Mouse (Mus musculus) kidney, embryonic 16.5 days (tissue): ENCODE measurements around the gene Thada. TPM values are rescaled to one million over a fixed set of nuclear protein-coding genes. Genes with fewer than 3 reads are reported as not detected.

Source experiments
- ATAC-seq: fragments of 200-750 bp; cut with Nextera tagmentation; 2 replicates; pipeline ENCODE4 v1.8.0; 2017; ENCODE audit warnings: moderate TSS enrichment; ENCODE audit not compliant: low FRiP score, low TSS enrichment
- H3K27ac ChIP-seq: fragments of 300-500 bp; sonication (generic); 2 replicates; pipeline ENCODE4 v1.5.1; 2014; ENCODE audit warnings: low read length
- H3K27me3 ChIP-seq: fragments of 300-500 bp; sonication (generic); 2 replicates; pipeline ENCODE4 v1.6.1; 2014; ENCODE audit warnings: low read length, control low read depth, mixed read lengths; ENCODE audit not compliant: insufficient read depth
- H3K36me3 ChIP-seq: fragments of 300-500 bp; sonication (generic); 2 replicates; pipeline ENCODE4 v1.6.1; 2014; ENCODE audit warnings: low read length, control low read depth, mixed read lengths; ENCODE audit not compliant: insufficient read depth
- H3K4me1 ChIP-seq: fragments of 300-500 bp; sonication (generic); 2 replicates; pipeline ENCODE4 v1.6.1; 2014; ENCODE audit warnings: low read length, control low read depth, mixed read lengths; ENCODE audit not compliant: insufficient read depth
- H3K4me2 ChIP-seq: fragments of 300-500 bp; sonication (generic); replicated peaks from 2 replicates; pipeline ENCODE4 v1.6.1; 2014; ENCODE audit warnings: low read depth, low read length
- H3K4me3 ChIP-seq: fragments of 300-500 bp; sonication (generic); 2 replicates; pipeline ENCODE4 v1.5.1; 2014; ENCODE audit warnings: mild to moderate bottlenecking, low read length
- H3K9ac ChIP-seq: fragments of 300-500 bp; sonication (generic); replicated peaks from 2 replicates; pipeline ENCODE4 v1.6.1; 2014; ENCODE audit warnings: low read length
- H3K9me3 ChIP-seq: fragments of 300-500 bp; sonication (generic); 2 replicates; pipeline ENCODE4 v1.6.1; 2016; ENCODE audit warnings: low read length, control low read depth
- WGBS: fragments of 180-500 bp; shearing (Covaris S2); extraction: QIAGEN DNeasy Blood & Tissue Kit; methylation state at CpG from one replicate; pipeline ENCODE4 v1.1.7; 2014; 5-methylcytosine and 5-hydroxymethylcytosine counted together
- polyA plus RNA-seq: library from polyadenylated mRNA; unstranded; fragments of >200 nt; fragmentation: Nextera tagmentation; extraction: Ambion mirVana; gene quantifications from 2 replicates; pipeline ENCODE4 v1.2.1, GENCODE M21; 2015

Thada gene
- polyA plus RNA-seq, 1 experiment from 2014 or later: 9.2 TPM

GRCm38 (mm10) chr17:84365006-84365716, 100.8 kb downstream of the Thada start:
- no peak for ATAC-seq
- 39% methylated on average over 9 of the region's 9 CpGs for WGBS
- H3K4me2 ChIP-seq: 0 out of 2 replicates have a peak overlapping the region, but pooled peaks have one; percentile 1
- H3K4me1 ChIP-seq: peaks cover 64% of the 10 kb centered on the region
- H3K27ac ChIP-seq: peak overlapping the region; percentile 94
- H3K27me3 ChIP-seq: no peaks in the 10 kb centered on the region
- no peaks in the 10 kb centered on the region for H3K36me3 ChIP-seq
- no peak overlapping the region for H3K4me3 ChIP-seq
- H3K9ac ChIP-seq: peak overlapping the region; percentile 56; the same call in 1 of the 2 replicates
- H3K9me3 ChIP-seq: no peaks in the 10 kb centered on the region

- Histone ChIP-seq H3K36me3 (peaks cover 3% of the 10 kb centered on the region; the same call in 1 of the 2 replicates), H3K4me1 (peaks cover 50% of the 10 kb centered on the region), H3K9me3 (no peaks in the 10 kb centered on the region), H3K27ac (peak overlapping the region; percentile 25; the same call in 1 of the 2 replicates), H3K4me3 (no peak overlapping the region), H3K27me3 (no peaks in the 10 kb centered on the region), H3K4me2 (no peak overlapping the region), H3K9ac (no peak overlapping the region)
- ATAC-seq: no peak
- 19% methylated on average over 2 of the region's 2 CpGs for WGBS
Observed at GRCm38 (mm10) chr17:84363444-84363843, 102.6 kb downstream of the Thada start.

DNA sequence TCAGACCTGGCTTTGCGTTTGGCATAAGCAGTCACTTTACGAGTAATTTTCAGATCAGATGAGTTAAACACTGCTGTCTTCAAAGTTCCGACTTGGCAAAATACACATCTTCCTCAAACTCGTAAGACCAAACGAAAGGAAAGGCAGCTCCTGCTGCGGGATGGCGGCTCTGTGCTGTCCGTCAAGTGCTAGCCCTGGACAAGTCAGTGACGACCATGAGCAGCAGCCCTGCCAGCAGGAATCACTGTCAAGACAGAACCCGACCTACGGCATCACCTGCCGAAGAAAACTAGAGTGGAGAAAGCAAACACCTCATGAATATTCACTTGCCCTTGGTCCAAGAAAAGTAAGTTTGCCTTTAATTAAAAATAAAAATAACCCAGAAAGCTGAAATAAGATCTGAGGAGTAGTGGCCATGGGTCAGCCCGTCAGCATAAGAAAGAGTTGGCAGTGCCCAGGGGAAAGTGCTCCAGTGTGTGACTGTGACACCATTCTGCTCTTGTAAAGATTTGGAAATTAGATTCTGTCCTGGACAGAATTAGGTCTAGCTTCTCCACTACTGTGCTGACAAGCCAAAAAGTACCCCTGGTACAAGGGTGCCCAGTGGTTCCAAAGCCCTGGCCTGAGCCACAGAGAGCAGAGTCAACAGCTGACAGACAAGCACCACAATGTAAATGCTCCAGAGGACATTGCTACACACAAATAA, 103.3 kb downstream of the Thada start:
- Histone ChIP-seq H3K27me3 (no peaks in the 10 kb centered on the region), H3K4me1 (peaks cover 43% of the 10 kb centered on the region), H3K9ac (no peak overlapping the region), H3K9me3 (no peaks in the 10 kb centered on the region), H3K27ac (peak overlapping the region; percentile 25; the same call in 1 of the 2 replicates), H3K4me2 (no peak overlapping the region), H3K4me3 (no peak overlapping the region), H3K36me3 (peaks cover 3% of the 10 kb centered on the region; the same call in 1 of the 2 replicates)
- no peak for ATAC-seq
- WGBS: 71% methylated on average over 13 of the region's 13 CpGs

DNA sequence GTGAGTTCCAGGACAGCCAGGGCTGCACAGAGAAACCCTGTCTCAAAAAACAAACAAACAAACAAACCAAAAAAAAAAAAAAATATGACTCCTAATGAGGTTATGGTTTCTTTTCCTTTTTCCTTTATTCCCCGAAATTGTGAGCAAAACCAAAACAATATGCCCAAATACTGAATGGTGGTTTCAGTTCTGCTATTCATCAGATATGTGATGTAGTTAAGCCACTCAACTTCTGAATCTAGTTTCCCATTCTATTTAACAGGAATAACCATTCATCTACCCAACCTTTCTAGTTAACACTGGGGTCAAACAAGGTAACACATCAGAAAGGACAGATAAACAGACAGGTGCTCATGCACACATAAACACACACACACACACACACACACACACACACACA, 105.0 kb downstream of the Thada start:
- H3K27me3 ChIP-seq: no peaks in the 10 kb centered on the region
- H3K4me2 ChIP-seq: no peak overlapping the region
- H3K9me3 ChIP-seq: no peaks in the 10 kb centered on the region
- no peak overlapping the region for H3K4me3 ChIP-seq
- H3K4me1 ChIP-seq: peaks cover 30% of the 10 kb centered on the region
- WGBS: 83% methylated on average over 1 of the region's 1 CpGs
- ATAC-seq: no peak
- H3K9ac ChIP-seq: no peak overlapping the region
- H3K27ac ChIP-seq: no peak overlapping the region
- peaks cover 3% of the 10 kb centered on the region; the same call in 1 of the 2 replicates for H3K36me3 ChIP-seq

- Histone ChIP-seq H3K4me3 (no peak overlapping the region), H3K4me2 (no peak overlapping the region), H3K9ac (no peak overlapping the region), H3K4me1 (peaks cover 18% of the 10 kb centered on the region), H3K27ac (peak overlapping the region; percentile 54; the same call in 1 of the 2 replicates), H3K9me3 (no peaks in the 10 kb centered on the region), H3K27me3 (no peaks in the 10 kb centered on the region), H3K36me3 (peaks cover 7% of the 10 kb centered on the region; the same call in 1 of the 2 replicates)
- WGBS: 46% methylated on average over 7 of the region's 7 CpGs
- ATAC-seq: no peak
Observed at GRCm38 (mm10) chr17:84359810-84360209, 106.2 kb downstream of the Thada start.

GRCm38 (mm10) chr17:84358951-84359644, 106.9 kb downstream of the Thada start:
- Histone ChIP-seq H3K4me3 (no peak overlapping the region), H3K9ac (no peak overlapping the region), H3K9me3 (no peaks in the 10 kb centered on the region), H3K27me3 (no peaks in the 10 kb centered on the region), H3K4me1 (peaks cover 11% of the 10 kb centered on the region), H3K4me2 (no peak overlapping the region), H3K27ac (no peak overlapping the region), H3K36me3 (peaks cover 9% of the 10 kb centered on the region; the same call in 1 of the 2 replicates)
- WGBS: 91% methylated on average over 10 of the region's 10 CpGs
- ATAC-seq: no peak

- H3K27ac ChIP-seq: no peak overlapping the region
- no peak overlapping the region for H3K4me3 ChIP-seq
- H3K27me3 ChIP-seq: no peaks in the 10 kb centered on the region
- H3K36me3 ChIP-seq: peaks cover 9% of the 10 kb centered on the region; the same call in 1 of the 2 replicates
- H3K9ac ChIP-seq: no peak overlapping the region
- no peak for ATAC-seq
- H3K9me3 ChIP-seq: no peaks in the 10 kb centered on the region
- 93% methylated on average over 8 of the region's 8 CpGs for WGBS
- H3K4me1 ChIP-seq: no peaks in the 10 kb centered on the region
- H3K4me2 ChIP-seq: no peak overlapping the region
Observed at GRCm38 (mm10) chr17:84357776-84358175, 108.2 kb downstream of the Thada start.

GRCm38 (mm10) chr17:84356056-84356887, 109.7 kb downstream of the Thada start:
- 71% methylated on average over 8 of the region's 8 CpGs for WGBS
- ATAC-seq: no peak
- H3K36me3 ChIP-seq: peaks cover 9% of the 10 kb centered on the region; the same call in 1 of the 2 replicates

DNA sequence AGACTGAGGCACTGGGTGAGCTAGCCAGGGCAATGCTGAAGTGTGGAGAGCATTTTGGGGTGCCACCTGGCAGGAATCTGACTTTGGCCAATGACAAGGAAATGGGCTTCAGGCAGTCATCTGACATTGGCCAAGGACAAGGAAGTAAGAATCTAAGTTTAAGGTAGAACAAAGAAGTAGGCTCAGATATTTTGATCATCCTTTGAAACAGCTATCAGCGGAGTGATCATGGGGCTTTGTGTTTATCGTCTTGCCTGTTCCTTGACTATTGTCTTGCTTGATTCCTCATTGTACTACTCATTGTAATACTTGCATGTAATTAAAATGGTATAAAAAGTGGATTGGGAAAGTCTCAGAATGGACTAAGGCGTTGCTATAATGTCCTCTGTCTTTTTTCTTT, 111.0 kb downstream of the Thada start:
- no peak overlapping the region for H3K27ac ChIP-seq
- no peak overlapping the region for H3K9ac ChIP-seq
- 93% methylated on average over 3 of the region's 3 CpGs for whole genome bisulfite sequencing
- H3K27me3 ChIP-seq: no peaks in the 10 kb centered on the region
- H3K36me3 ChIP-seq: peaks cover 9% of the 10 kb centered on the region; the same call in 1 of the 2 replicates
- ATAC-seq: no peak
- no peaks in the 10 kb centered on the region for H3K4me1 ChIP-seq
- no peak overlapping the region for H3K4me3 ChIP-seq
- no peaks in the 10 kb centered on the region for H3K9me3 ChIP-seq
- H3K4me2 ChIP-seq: no peak overlapping the region

More at GRCm38 (mm10) chr17:84356056-84356887, 109.7 kb downstream of the Thada start:
- Histone ChIP-seq H3K4me1 (no peaks in the 10 kb centered on the region), H3K4me2 (no peak overlapping the region), H3K9me3 (no peaks in the 10 kb centered on the region), H3K9ac (no peak overlapping the region), H3K4me3 (no peak overlapping the region), H3K27ac (no peak overlapping the region), H3K27me3 (no peaks in the 10 kb centered on the region)
